Mouse (Mus musculus): Measurements from ENCODE around the gene Ehd4. TPM values are rescaled to one million over a fixed set of nuclear protein-coding genes. Genes with fewer than 3 reads are reported as not detected.

Gene Ehd4
- total and polyA plus RNA-seq, 3 experiments = 8.1 to 27.7 (median 9.8) TPM

- no peaks in the 10 kb centered on the region for H3K27me3 ChIP-seq (replicated peaks)
- H3K9me3 ChIP-seq (replicated peaks; ENCODE audit: low read length) = no peaks in the 10 kb centered on the region
- H3K27ac ChIP-seq (ENCODE audit: insufficient read depth, low read depth) = no peak overlapping the region
- no peak overlapping the region for H3K4me2 ChIP-seq (ENCODE audit: insufficient read depth, low read depth, poor library complexity, severe bottlenecking)
- H3K9ac ChIP-seq (ENCODE audit: insufficient read depth, low read depth) = no peak overlapping the region
- H3K4me1 ChIP-seq (ENCODE audit: control insufficient read depth in 1 of 2, insufficient read depth in 2 of 2) = peaks cover 14 to 45% of the 10 kb centered on the region in 2 experiments
- H3K4me3 ChIP-seq (replicated peaks in 1 of 3; ENCODE audit: low read depth in 2 of 3, low read length in 2 of 3, poor library complexity in 1 of 3) = no peak overlapping the region
- in situ Hi-C loops (cut with MboI; ENCODE audit: low pct_ligation_motif_present, low pct_unique_long_range_greater_than_20kb, low sequenced_read_pairs) = no loop called here
- TF ChIP-seq HCFC1 (IDR thresholded peaks at IDR 0.05; ENCODE audit: low read depth, low read length) (no peak), NRF1 (IDR thresholded peaks at IDR 0.05; ENCODE audit: low read depth, low read length) (no peak), POLR2AphosphoS2 (IDR thresholded peaks at IDR 0.05; ENCODE audit: low read depth, low read length) (no peak), ZMIZ1 (IDR thresholded peaks at IDR 0.05; ENCODE audit: low read depth, low read length) (no peak), EP300 (IDR thresholded peaks at IDR 0.05; ENCODE audit: low read length) (no peak), GABPA (IDR thresholded peaks at IDR 0.05; ENCODE audit: insufficient replicate concordance, low read depth, low read length) (no peak), CHD2 (IDR thresholded peaks at IDR 0.05; ENCODE audit: low read length) (no peak)
- dilution Hi-C loops (cut with MboI; ENCODE audit: extremely low pct_ligation_motif_present, extremely low pct_unique_long_range_greater_than_20kb, low sequenced_read_pairs) = no loop called here
- no peak for DNase-seq (ENCODE audit: extremely low read depth)
- peaks cover 5 to 54% of the 10 kb centered on the region in 2 experiments for H3K36me3 ChIP-seq (replicated peaks in 1 of 2; ENCODE audit: control insufficient read depth in 1 of 2, insufficient read depth in 1 of 2, low read length in 1 of 2)
- H3K79me2 ChIP-seq (replicated peaks; ENCODE audit: control insufficient read depth, extremely low read depth, insufficient read depth, poor library complexity, severe bottlenecking) = no peaks in the 10 kb centered on the region
These were observed 25.0 kb downstream of the Ehd4 start for GRCm38 (mm10) chr2:120129252-120129908.

GRCm38 (mm10) chr2:120128611-120129051 is 25.8 kb downstream of the Ehd4 start:
- no peak overlapping the region for H3K4me3 ChIP-seq (replicated peaks in 1 of 3; ENCODE audit: low read depth in 2 of 3, low read length in 2 of 3, poor library complexity in 1 of 3)
- no peaks in the 10 kb centered on the region for H3K9me3 ChIP-seq (replicated peaks; ENCODE audit: low read length)
- dilution Hi-C loops (cut with MboI; ENCODE audit: extremely low pct_ligation_motif_present, extremely low pct_unique_long_range_greater_than_20kb, low sequenced_read_pairs) = no loop called here
- in situ Hi-C loops (cut with MboI; ENCODE audit: low pct_ligation_motif_present, low pct_unique_long_range_greater_than_20kb, low sequenced_read_pairs) = no loop called here
- H3K4me1 ChIP-seq (ENCODE audit: control insufficient read depth in 1 of 2, insufficient read depth in 2 of 2) = peaks cover 9 to 37% of the 10 kb centered on the region in 2 experiments
- H3K27ac ChIP-seq (ENCODE audit: insufficient read depth, low read depth) = no peak overlapping the region
- no peaks in the 10 kb centered on the region for H3K27me3 ChIP-seq (replicated peaks)
- H3K4me2 ChIP-seq (ENCODE audit: insufficient read depth, low read depth, poor library complexity, severe bottlenecking) = no peak overlapping the region
- TF ChIP-seq ETS1 (conservative IDR thresholded peaks at IDR 0.05; ENCODE audit: low read depth, low read length) = no peak
- no peaks in the 10 kb centered on the region for H3K79me2 ChIP-seq (replicated peaks; ENCODE audit: control insufficient read depth, extremely low read depth, insufficient read depth, poor library complexity, severe bottlenecking)
- DNase-seq (ENCODE audit: extremely low read depth) = no peak
- peaks cover 5 to 60% of the 10 kb centered on the region in 2 experiments for H3K36me3 ChIP-seq (replicated peaks in 1 of 2; ENCODE audit: control insufficient read depth in 1 of 2, insufficient read depth in 1 of 2, low read length in 1 of 2)
- no peak overlapping the region for H3K9ac ChIP-seq (ENCODE audit: insufficient read depth, low read depth)

DNA sequence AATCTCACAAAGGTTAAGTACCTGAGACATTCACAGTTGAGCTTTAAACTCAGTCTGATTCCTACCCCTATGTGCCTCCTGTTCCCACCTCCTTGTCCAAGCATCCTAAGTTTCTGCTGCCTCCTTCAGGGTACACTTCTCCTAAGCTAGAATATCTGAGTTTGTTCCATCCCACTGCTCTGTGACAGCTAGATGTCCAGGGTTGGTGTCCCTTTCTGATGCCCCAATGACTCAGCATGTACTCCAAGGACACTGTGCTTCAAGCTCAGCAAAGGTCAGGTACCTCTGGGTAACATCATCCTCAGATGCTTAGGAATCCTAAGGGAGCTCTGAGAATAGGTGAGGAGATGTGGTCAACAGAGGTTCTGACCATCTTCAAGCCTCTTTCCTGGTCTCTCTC is 26.4 kb downstream of the Ehd4 start:
- Histone ChIP-seq H3K36me3 (replicated peaks in 1 of 2; ENCODE audit: control insufficient read depth in 1 of 2, insufficient read depth in 1 of 2, low read length in 1 of 2) (peaks cover 5 to 59% of the 10 kb centered on the region in 2 experiments), H3K4me1 (ENCODE audit: control insufficient read depth in 1 of 2, insufficient read depth in 2 of 2) (peaks cover 4 to 31% of the 10 kb centered on the region in 2 experiments), H3K9ac (ENCODE audit: insufficient read depth, low read depth) (no peak overlapping the region), H3K79me2 (replicated peaks; ENCODE audit: control insufficient read depth, extremely low read depth, insufficient read depth, poor library complexity, severe bottlenecking) (no peaks in the 10 kb centered on the region), H3K9me3 (replicated peaks; ENCODE audit: low read length) (no peaks in the 10 kb centered on the region), H3K27me3 (replicated peaks) (no peaks in the 10 kb centered on the region), H3K27ac (ENCODE audit: insufficient read depth, low read depth) (no peak overlapping the region), H3K4me3 (replicated peaks in 1 of 3; ENCODE audit: low read depth in 2 of 3, low read length in 2 of 3, poor library complexity in 1 of 3) (no peak overlapping the region), H3K4me2 (ENCODE audit: insufficient read depth, low read depth, poor library complexity, severe bottlenecking) (no peak overlapping the region)
- TF ChIP-seq POLR2A (IDR thresholded peaks at IDR 0.05; ENCODE audit: low read depth, low read length) (no peak), ZKSCAN1 (IDR thresholded peaks at IDR 0.05; ENCODE audit: borderline replicate concordance, low read depth, low read length) (no peak), HCFC1 (IDR thresholded peaks at IDR 0.05; ENCODE audit: low read depth, low read length) (no peak), SMC3 (IDR thresholded peaks at IDR 0.05; ENCODE audit: low read depth, low read length) (no peak), MEF2A (IDR thresholded peaks at IDR 0.05; ENCODE audit: borderline replicate concordance, low read depth, low read length) (no peak), MXI1 (IDR thresholded peaks at IDR 0.05; ENCODE audit: low read depth, low read length) (no peak), ELF1 (IDR thresholded peaks at IDR 0.05; ENCODE audit: low read depth, low read length) (no peak), IRF4 (IDR thresholded peaks at IDR 0.05; ENCODE audit: low read depth, low read length) (no peak), KAT2A (IDR thresholded peaks at IDR 0.05; ENCODE audit: insufficient replicate concordance, low read length) (no peak), JUND (conservative IDR thresholded peaks at IDR 0.05; ENCODE audit: low read depth, low read length) (no peak), GABPA (IDR thresholded peaks at IDR 0.05; ENCODE audit: insufficient replicate concordance, low read depth, low read length) (no peak), MYC (IDR thresholded peaks at IDR 0.05; ENCODE audit: low read depth, low read length) (no peak), NRF1 (IDR thresholded peaks at IDR 0.05; ENCODE audit: low read depth, low read length) (no peak), USF2 (conservative IDR thresholded peaks at IDR 0.05; ENCODE audit: low read depth, low read length) (no peak), USF1 (IDR thresholded peaks at IDR 0.05; ENCODE audit: low read depth, low read length) (no peak)
- DNase-seq (ENCODE audit: extremely low read depth) = no peak
- dilution Hi-C loops (cut with MboI; ENCODE audit: extremely low pct_ligation_motif_present, extremely low pct_unique_long_range_greater_than_20kb, low sequenced_read_pairs) (no loop called here), in situ Hi-C loops (cut with MboI; ENCODE audit: low pct_ligation_motif_present, low pct_unique_long_range_greater_than_20kb, low sequenced_read_pairs) (no loop called here)

Measured in CH12.LX (cell line).